Mouse (Mus musculus) megakaryocyte, adult 5-6 weeks (primary cell): Measurements from ENCODE around the gene Pcca. TPM values are rescaled to one million over a fixed set of nuclear protein-coding genes. Genes with fewer than 3 reads are reported as not detected.
A peak's percentile ranks its signal among the peaks of the same experiment; 100 is the strongest.

Experiments
- ATAC-seq: 2 replicates; pipeline ENCODE4 v1.8.0; 2016; ENCODE audit warnings: mild to moderate bottlenecking, inconsistent platforms; ENCODE audit not compliant: poor library complexity, severe bottlenecking
- total RNA-seq, 2 experiments: library from RNA; stranded (forward) in 1 of 2; stranded (reverse) in 1 of 2; fragments of 153-499, 151-499 nt in 1 of 2; fragments of 221-1000, 200-1000 nt in 1 of 2; gene quantifications; 2 replicates each; pipeline versions ENCODE4 v1.2.3 to v1.2.4; 2015 to 2017

Gene Pcca
- total RNA-seq (2015) (25.3 and 27.3 TPM in 2 replicates), total RNA-seq (2017) (22.8 and 25.4 TPM in 2 replicates)

DNA sequence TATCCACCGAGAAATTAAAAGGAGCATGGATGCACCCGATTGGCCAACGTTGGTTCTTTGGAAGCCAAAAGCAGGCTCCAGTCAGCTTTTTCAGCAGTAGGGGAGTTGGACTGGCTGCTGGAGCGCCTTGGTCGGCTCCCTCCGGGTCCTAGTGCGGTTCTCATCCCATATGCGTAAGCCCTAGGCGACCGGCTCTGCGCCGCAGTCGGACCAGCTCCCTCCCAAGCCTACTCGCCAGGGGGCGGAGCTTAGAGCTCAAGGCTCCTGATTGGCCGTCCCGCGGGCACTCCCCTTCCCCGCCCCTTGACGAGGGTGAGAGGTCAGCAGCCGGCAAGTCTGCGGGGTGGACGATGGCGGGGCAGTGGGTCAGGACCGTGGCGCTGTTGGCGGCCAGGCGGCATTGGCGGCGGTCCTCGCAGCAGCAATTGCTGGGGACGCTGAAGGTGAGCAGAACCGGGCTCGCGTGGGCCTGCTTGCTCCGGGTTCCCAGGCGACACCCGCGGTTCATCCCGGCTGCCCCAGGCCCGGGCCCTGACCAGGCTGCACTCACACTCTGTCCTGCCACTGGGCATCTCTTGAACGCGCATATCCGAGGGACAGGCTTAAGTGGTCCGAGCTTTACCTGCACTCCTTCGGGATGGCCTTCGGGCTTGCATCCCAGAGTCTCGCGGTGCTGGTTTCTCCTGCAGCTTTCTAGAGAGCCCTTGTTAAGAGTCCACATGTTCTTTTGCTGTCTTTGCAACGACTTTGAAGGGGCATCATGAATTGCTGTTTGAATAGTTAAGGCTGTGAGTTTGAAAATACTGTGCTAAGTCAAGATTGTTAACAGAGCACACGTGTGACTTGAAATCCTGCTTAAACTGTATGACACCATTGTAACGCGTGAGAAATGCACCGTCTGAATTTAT, at the start of gene Pcca:
Gene Pcca (plus strand): TSS at position 308 of the 908 bp plus-strand sequence.
- ATAC-seq: peak; percentile 98

DNA sequence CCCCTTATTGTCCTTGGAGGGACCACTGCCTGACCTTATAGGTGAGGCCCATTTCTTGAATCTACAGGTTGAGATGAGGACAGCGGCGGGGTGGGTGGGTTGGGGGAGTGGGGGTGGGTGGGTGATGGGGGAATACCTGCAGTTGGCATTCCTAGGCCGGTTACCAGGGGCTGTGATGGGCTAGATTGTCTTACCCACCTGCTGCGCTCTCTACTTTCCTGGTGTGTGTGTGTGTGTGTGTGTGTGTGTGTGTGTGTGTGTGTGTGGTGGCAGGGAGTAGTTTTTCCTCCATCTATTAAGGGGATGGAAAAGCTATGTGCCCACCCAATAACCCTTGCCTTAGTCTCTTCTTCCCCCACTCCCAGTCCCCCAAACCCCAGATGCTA, 49.7 kb upstream of the Pcca start:
- no peak for ATAC-seq

- no peak for ATAC-seq
Measured at GRCm38 (mm10) chr14:122484844-122485551, 49.1 kb upstream of the Pcca start.

DNA sequence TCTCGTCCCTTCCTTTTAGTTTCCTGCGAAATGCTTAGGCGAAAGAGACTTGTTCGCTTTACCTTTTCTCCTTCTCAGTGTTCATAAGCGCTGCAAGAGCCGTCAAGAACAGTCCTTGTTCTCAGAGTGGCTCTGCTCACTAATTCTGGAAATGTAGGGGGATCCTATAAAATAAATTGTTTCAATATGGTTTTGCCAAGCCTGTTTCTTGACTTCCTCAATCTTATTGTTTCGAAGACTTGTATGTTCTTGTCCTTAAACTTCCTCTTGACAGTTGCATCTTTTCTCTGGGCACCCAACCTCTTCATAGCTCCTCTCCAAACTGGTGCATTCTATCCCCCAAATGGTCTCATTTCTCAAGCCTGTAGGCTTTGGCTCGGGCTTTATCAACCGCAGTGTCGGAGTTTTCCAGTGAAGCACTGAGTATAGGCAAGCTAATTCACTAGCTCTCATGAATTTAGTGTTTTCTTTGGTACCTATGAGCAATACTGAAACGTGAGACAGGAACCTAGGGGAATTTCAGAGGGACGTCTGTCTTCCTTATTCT, 48.4 kb upstream of the Pcca start:
- 0 out of 2 replicates have a peak, but pooled peaks have one; percentile 12 for ATAC-seq

GRCm38 (mm10) chr14:122486611-122487010, 47.5 kb upstream of the Pcca start:
- no peak for ATAC-seq

DNA sequence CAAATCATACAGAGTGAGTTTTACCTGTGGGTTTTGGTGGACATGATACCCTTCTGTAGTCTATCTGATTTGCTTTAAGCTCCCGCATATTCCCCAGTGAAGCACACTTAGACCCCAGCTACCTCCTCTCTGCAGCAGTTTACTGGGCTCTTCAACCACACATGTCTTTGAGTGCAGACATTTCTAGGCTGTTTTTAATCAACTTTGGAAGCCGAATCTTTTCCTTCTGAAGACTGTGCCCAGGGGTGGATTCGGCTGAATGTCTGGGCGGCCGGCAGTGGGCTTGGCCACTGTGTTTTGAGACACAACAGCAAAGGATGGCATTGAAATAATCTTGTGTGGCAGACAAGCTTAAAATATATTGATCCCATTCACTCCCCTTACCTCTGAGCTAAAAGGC, 46.8 kb upstream of the Pcca start:
- ATAC-seq: no peak

DNA sequence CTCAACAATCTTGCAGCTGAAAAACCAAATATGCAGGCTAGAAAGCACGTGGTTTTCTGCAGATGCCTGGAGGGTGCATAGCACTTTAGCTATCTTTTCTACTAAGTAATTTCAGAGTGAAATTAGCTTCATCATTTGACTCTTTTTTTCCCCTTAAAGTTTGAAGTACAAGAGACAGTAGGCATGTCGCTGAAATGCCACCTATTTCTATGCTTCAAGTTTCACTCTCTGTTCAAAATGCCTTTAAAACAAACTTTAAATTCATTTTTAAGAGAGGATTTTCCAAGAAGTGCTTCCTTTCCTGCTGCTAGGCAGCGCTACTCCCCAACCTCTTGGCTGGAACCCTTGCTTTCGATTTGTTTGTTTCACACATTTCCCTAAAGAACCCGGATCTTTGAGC, 45.1 kb upstream of the Pcca start:
- ATAC-seq: no peak

DNA sequence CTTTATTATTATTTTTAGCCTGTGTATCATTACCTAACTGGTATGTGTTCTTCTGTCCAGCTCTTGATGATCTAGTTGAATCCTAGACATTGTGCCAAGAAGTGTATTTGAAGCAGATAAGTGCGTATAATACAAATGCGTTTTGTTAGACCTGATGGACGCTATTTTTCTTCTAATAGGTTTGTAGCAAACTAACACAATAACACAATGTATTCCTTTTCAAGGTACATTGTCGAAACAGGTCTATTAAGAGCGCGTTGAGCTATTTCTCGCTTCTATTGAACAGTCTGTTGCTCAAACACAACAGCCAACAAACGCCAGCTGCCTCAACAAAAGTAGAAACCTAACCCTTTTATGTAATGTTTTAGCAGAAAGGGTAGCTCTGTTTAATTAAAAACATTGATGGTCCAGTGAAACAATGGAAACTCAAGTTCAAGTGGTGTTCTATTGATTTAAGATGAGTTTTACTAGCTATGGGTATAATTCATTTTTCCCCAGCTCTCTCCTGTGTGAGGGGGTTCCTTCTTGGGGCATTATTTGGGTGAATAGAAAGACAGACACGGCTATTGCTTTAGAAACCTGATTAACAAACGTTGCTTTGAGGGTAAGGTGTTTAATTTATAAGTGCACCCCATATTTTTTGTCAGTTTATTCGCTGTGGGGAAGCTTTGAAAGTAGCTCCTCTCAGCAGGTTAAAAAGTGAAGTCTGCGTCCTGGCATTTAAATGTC, 44.3 kb upstream of the Pcca start:
- no peak for ATAC-seq

GRCm38 (mm10) chr14:122490441-122491328, 43.4 kb upstream of the Pcca start, which contains the start of gene Gm10837:
TSS of gene Gm10837 (plus strand) at chr14:122490586.
- no peak for ATAC-seq

DNA sequence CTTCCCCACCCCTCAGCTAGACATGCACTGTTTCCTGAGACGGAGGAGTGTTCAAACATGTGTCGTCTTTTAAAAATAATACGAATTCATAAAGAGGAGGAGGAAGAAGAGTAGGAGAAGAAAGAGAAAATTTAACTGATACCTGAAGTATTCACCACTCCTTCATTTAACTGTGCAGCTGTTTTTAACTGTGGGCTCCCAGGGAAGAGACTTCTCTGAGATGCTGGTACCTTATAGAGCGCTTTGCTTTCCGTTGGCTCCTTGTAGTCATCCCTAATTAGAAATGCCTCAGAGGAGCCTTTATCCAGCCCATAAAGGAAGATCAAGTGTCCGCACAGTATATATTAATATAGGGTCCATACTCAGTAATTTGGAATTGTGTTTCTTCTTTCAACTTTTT, 42.6 kb upstream of the Pcca start:
- no peak for ATAC-seq

- ATAC-seq: no peak
Measured at GRCm38 (mm10) chr14:122492015-122492414, 42.1 kb upstream of the Pcca start.

DNA sequence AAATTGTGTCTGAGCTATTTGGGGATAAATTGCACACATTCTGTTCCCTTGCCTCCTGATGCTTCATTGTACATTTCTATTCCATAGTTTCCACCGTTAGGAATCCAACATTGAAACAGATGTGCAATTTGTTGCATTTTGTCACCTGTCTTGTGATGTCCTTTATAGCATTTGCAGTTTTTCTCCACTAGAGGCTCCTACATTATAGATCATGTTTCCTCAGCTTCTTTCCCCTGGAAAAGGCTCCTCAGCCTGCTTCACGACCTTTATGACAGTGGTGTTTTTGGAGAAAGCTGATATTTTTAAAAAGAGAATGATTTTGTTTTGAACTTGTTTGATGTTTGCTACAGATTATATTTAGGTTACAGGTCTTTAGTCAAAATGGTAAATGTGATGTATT, 25.1 kb upstream of the Pcca start:
- ATAC-seq: no peak

GRCm38 (mm10) chr14:122511519-122511918, 22.6 kb upstream of the Pcca start:
- ATAC-seq: no peak

DNA sequence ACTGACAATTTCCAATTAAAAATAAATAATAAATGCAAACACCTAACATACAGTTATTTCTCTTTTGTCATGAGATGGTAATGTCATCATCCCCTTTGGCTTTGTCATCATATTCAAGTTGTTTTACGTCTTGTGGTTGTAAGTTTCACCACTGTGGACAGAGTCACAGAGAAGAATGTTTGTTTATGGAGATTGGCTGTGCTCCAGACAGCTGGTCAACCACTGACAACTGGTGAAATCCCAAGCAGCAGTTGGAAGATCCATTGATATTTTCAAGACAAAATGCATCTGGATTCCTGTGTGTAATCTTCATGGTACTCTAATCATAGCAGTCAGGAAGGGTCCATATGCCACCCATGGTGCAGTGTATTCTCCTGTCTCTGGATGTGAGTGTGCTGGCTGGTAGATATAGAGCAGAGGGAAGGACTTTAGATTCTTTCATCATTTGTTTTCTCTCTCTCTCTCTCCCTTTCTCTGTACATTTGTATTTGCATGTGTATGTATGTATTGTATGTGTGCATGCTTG, 20.6 kb upstream of the Pcca start:
- no peak for ATAC-seq

GRCm38 (mm10) chr14:122528475-122528874, 5.6 kb upstream of the Pcca start:
- no peak for ATAC-seq

DNA sequence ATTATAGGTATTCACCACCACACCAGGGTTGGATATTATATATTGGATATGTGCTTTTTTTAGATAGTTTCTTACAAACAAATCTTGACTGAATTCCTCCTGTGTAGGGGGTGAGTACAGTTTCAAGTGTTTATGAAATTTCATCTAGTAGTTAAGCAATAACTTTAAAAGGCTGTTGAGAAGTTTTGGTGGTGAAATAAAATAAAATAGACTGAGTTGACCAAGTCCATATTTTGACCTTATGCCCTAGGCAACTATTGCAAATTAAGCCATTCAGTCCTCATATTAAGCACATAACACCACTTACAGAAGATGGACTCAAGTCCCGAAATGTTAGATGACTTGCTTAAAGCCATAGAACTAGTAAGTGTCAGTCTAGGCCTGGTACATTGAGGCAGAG, 1.9 kb downstream of the Pcca start:
- no peak for ATAC-seq

GRCm38 (mm10) chr14:122548421-122548820, 14.3 kb downstream of the Pcca start:
- no peak for ATAC-seq

- no peak for ATAC-seq
Measured at GRCm38 (mm10) chr14:122548905-122549304, 14.8 kb downstream of the Pcca start.

DNA sequence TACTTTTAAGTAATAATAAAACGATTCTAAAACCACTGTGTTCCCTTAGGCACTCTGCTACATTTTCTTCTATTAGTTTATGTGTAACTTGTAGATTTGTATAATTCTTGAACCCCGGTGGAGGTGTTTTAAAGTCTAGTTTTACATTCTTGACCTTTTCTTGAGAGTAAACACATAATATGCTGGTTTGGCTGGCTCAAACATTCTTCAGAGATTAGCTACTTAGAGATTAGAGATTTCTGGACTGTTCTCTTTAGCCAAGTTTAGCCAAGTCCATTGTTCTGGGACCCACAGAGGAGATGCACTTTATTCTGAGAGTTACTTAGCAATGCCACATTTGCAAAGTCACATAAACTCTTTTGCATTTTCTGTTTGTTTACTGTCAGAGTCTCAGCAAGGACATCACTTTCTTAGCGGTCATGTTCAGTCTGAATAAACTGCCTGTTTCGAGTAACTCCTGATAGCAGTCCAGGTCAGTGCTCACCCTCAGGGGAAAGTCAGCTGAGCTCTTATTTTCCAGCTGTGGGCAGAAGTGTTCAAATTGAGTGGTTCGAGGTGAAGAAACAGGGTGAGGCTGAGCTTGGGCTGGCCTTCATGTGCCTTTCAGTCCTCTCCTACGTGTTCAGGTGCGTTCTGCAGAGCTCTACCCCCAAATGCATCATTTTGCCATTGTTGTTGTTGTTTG, 18.8 kb downstream of the Pcca start:
- no peak for ATAC-seq
